Mouse (Mus musculus) spleen, adult 2 months (tissue): ENCODE results near the gene Tia1.

Experiments used
- CTCF ChIP-seq: fragments of 200-500 bp; IDR thresholded peaks from 2 replicates; pipeline ENCODE4 v1.5.1; 2011; ENCODE audit warnings: mild to moderate bottlenecking, inconsistent platforms; ENCODE audit not compliant: insufficient read depth, insufficient read length, insufficient replicate concordance; ENCODE audit errors: extremely low read depth
- POLR2A ChIP-seq: fragments of 200-500 bp; IDR thresholded peaks from 2 replicates; pipeline ENCODE4 v1.6.1; 2011; ENCODE audit warnings: low read depth, low read length, inconsistent platforms

DNA sequence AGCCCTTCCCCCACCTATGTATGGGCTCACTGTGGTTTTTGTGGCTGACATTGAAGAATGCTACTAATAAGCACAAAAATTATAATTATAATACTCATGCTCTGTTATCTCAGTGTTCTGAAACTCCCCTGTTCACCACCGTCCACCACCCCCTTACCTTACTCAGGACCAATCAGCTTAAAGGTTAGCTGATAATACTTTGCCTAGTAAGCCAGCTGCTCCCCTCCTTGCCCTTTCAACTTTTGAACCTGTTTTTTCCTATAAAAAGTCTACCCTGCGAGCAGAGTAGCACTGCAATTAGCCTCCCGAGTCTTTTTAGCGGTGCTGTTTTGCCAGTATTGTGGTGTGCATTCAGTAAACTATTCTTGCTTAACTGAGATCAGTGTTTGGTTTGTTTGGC, 19.3 kb upstream of the Tia1 start:
- TF ChIP-seq CTCF (no peak), POLR2A (no peak)
